Mouse (Mus musculus) mouse embryonic stem cell (cell line): ENCODE measurements around the gene Dhx15.
"Not testable (repeated sequence)": the region's sequence is repeated elsewhere in the genome, so short reads cannot be mapped to it uniquely, and the experiment has no call there.

ENCODE experiments used
- in situ Hi-C, 2 experiments: fragments of 300-500 bp; cut with MboI; formaldehyde crosslinking; loops; 1 replicate in 1 of 2; 3 replicates in 1 of 2; pipeline ENCODE4 v1.14.3; 2019 to 2020; ENCODE audit warnings: low sequenced_read_pairs in 2 of 2, low pct_unique_long_range_greater_than_20kb in 1 of 2, mixed read lengths in 1 of 2; ENCODE audit not compliant: unreplicated experiment in 1 of 2

The Dhx15 gene

DNA sequence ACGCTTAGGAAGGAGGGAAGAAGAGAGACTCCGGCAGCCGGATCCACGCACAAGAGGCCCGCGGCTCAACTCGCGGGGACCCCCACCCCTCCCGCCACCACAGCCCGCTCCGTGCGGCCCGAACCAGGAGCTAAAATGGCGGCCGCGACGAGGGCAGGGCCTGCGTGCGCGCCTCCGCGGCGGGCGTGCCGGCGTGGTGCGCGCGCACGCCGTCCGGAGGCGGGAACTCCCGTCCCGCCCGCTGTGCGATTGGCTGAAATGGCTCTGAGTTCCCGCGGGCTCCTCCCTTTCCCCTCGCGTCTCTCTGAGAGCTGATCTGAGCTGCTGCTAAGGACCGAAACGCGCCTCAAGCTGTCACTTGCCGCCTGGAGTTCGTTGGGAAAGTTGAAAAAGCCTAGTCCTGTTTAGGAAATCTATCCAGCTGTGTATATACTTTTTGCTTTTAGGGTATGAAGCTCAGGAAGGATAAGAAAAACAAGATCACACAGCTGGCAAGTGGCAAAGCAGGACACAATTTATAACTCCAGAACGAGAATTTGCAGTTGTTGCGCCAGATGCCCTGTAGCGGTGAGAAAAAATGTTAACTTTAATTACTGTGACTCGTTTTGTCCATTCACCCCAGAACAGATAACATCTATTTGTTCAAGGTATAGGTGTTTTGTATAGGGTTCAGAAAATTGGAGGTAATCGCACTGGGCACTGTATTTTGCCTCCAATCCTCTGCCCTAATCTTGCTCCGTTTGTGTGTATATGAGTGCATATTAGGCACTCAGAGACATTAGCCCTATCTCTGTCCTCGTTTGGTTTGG is at the start of gene Dhx15:
TSS of gene Dhx15 (minus strand) at position 144 of the 809 bp plus-strand sequence.
- in situ Hi-C loops = no loop called here

DNA sequence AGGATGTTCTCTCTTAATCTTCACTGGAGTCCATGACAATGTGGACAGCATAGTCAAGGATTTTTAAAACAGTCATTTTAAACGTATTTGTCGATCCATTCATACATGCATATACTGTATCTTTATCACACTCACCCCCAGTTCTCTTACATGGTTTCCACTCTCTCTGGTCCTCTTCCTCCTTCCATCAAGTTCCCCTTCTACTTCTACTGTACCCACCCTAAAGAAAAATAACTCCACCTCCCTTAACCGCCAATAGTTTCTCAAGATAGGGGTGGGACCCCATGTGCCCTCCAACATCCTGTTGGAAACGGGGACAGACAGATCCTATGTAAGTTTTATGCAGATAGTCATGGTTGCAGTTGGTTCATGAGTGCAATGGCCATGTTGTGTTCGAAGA is 48.6 kb upstream of the Dhx15 start:
- in situ Hi-C loops = no loop called here

DNA sequence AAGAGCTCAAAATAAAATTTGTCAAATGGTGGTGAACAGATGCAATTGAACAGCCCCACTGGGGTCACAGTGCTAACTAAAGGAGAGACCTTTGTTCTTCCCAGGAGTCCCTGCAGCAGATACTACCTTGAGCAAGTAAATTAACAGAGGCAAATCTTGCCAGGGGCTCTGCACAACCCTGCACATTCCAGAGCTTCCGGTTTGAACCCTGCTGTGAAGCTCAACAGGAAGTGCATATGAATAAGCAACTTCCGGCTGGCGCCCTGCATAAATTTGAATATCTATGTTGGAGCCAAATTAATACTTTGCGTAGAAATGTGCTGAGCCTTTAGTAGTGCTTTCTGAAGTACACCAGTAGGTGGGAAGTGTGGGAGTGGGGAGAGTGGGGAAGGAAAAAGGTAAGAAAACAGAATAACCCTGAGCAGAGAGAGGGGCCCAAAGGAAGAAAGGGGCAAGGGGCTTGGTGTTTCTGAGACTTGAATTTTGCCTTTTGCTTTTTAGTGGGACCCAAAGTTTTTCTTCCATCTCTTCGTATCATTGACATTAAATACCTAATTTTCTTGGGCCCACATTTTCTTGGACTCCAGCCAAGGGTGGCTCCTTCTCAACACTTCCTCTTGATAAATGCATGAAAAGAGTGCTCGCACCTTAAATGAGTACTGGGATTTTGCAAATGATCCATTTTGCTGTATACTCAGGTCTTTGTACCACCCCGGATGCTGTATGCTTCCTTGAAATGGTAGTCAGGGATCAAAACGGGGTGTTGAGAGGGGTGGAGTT is 47.8 kb upstream of the Dhx15 start:
- in situ Hi-C loops = no loop called here

DNA sequence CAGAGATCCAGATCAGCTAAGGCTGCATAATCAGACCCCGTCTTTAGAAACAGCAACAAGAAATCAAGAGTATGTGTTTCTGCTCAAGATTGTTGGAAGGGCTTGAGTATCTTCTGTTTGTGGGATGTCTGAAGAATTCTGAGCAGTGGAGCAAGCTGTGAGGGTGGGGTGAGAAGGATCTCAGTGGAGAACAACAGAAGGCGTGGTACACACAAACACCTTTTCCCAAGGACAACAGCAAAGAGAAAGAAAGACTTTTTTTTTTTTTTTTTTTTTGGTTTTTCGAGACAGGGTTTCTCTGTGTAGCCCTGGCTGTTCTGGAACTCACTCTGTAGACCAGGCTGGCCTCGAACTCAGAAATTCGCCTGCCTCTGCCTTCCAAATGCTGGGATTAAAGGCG is 46.3 kb upstream of the Dhx15 start:
- in situ Hi-C loops = not testable (repeated sequence)

DNA sequence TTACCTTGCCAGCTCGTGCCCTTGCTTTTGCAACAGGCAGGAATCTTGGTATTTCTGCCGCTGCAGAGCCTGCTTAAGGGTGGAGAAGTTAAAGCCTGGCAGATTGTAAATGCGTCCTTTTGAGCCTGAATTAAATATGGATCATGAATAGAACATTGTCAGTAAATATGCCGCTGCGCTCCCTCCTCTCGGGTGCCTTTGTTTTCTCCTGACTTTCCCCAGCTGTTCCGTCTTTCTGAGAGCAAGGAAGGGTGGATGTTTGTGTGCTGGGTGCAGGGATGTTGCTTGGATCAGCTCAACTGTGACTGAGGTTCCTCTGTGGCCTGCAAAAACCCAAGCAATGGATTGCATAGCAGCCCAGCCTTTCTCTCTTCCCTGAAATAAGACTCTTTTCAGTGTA is 44.3 kb upstream of the Dhx15 start:
- in situ Hi-C loops = no loop called here

DNA sequence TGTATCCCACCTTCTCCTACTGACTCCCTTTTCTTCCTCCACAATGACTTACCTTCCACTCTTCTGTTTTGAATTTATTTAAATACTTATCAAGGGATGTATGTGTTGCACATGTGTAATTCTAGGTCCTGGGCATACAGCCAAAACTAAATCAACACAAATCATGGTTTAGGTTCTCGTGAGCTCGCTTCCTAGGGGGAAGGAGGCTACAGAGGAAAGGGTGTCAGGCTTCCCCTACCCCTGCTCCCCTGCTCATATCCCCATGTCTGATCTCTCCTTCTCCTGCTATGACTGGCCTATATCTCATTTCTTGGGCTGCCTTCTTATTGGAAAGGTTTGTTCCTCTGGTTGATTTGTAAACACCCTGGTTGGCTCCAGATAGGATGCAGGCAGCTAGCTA is 43.6 kb upstream of the Dhx15 start:
- in situ Hi-C loops = no loop called here

DNA sequence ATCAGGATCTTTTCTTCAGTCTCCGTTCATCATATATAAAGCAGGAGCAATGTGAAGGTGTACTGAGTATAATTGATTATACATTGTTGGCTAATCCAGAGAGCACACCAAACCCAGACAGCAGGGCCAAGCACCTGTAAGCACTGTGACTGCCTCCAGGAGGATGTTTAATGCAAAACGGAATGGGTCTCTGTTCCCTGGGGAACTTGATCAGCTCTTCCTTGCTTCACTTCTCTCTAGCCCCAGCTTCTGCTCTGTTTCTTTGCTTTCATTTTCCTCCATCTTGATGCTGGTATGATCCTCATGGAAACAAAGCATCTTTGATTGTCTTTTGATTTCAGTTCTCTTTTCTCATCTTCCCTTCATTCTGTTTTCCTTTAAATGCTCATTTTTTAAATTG is 42.3 kb upstream of the Dhx15 start:
- in situ Hi-C loops = no loop called here

DNA sequence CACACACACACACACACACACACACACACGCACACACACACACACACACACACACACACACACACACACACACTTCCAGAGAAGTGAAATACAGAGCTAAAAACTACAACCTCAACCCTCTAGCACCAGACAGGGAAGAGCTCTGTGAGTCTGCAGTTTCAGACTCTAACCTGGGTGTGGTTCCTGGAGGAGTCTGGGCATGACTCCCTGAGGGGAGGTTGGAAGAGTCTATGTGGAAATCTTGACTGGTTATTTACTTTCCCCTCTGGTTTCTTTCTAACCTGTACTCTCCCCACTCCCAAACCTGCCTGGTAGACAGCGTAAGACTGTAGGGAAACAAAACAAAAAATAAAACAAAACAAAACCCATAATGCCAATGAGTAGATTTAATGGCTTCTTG is 41.9 kb upstream of the Dhx15 start:
- in situ Hi-C loops = no loop called here

DNA sequence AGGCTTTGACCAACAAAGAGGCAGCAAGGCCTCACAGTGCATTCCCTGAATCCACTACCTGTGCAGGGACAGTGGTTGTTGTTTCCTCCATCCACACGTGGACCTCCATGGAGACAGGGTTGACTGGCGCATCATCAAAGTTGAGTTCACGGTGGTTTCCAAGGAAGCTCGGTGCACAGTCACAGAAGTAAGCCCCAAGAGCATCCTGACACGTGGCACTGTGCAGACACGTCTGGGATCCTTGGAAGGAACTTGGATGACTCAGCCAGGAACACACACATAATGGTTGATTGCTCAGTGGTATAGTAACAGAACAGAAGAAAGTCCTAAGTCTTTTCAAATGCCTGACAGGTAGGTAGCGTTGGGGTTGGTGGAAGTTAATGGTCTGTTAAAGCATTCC is 40.2 kb upstream of the Dhx15 start:
- in situ Hi-C loops = no loop called here

DNA sequence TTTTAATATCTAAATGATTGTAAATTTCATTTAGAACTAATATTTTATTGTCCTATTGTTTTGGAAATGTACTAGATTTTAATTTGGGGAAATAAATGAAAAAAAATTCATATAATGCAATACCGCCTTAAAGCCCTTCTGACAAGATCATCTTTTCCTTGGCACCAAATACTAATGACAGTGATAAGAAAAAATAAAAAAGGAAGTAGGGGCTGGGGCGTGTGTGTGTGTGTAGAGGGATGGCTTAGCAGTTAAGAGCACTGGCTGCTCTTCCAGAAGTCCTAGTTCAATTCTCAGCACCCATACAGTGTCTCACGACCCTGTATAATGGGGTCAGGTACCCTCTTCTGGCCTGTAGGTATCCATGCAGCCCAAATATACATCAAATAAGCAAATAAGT is 36.4 kb upstream of the Dhx15 start:
- in situ Hi-C loops = no loop called here

DNA sequence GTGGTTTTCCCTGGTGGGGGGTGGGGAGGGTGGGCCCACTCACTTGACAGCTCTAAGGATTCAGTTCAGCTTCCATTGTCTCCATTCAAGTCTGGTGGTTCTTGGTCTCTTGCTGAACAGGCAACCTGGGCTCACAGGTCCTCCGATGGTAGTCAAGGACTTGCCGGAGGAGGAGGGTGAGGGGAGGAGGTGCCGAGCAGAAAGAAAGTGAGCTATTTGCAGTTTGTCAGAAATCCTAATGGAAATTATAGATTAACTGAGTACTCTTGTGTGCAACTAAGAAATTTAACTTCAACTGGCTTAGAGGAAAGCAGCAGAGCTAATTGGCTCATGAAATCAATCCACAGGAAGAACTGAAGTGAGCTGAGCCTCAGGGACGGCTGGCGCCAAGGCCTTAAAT is 31.3 kb upstream of the Dhx15 start:
- in situ Hi-C loops = no loop called here

DNA sequence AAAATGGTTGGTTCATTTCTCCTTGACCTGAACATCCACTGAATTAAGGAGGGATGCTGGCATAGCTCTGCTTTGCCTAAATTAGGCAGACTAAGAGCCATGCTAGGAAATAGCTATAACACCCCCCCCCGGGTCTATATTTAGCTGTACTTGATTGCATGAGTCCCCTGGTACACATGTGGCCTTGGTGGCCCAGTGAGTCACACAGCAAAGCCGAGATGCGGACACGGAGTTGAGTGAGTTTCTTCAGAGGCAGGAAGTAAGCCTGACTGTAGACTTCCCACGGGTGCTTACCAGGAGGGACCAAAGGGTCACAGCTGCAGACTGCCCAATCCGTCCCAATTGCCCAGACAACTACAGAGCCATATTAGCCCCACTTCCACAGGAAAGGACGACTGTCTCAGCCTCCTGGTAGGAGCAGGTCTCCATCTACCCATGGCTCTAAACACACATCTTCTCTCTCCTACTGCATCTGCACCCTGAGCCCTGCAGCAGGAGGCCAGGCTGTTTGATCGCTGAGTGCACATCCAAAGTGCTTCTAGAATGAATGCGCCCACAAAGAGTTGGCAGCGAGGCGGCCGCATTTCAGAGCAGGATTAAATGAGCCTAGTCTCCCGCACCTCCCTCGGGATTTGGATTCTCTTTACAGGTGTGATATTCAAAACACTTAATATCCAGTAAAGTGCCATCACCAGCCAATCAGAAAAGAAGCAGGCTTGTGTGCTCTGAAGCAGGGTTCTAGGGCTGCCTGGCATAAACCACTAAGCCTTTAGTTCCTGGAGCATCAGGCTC is 29.9 kb upstream of the Dhx15 start:
- in situ Hi-C loops = no loop called here

DNA sequence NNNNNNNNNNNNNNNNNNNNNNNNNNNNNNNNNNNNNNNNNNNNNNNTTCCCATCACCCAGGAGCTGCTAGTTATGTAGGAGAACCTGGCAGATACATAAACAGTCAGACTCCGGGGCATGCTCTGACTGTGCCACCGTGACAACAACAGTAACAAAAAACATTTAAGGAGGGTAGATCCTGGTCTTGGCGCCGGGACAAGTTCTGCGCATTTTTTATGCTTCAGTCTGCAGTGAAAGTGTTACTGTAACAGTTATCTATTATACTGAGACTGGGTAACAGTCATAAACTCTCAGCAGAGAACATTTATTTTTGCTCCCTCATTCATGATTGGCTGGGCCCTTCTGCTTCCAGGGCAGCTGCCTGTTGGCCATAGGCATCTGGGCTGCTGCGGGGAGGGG is 27.9 kb upstream of the Dhx15 start:
- in situ Hi-C loops = no loop called here

DNA sequence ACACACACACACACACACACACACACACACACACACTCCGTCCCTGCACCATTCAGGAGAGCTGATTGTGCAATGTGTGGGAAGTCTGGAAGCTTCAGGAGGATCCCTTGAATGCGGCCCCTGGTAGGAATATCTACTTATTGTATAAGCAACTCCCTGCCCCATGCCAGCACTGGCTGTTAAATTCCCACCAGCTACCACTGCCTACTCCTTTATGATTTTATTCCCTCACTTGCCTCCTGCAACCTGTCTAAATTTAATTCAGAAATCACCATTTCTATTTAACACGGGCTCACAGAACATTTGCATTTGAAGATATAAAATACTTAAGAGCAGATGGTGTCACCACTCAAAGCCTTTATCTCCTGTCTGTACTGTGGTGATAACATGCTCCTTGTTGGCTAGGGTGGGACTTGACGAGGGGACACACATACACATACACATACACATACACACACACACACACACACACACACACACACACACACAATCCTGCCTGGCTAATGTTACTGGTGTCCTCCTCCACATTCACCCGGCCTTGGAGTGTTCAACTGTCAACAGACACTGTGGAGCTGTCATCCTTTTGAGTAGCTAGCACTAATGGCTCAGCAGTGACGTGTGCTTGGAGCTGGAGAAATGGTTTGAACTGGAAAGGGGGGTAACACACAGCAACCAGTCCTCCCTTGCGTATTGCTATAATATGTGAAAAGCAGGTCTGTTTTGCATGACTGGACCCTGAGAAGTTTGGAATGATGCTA is 23.0 kb upstream of the Dhx15 start:
- in situ Hi-C loops = no loop called here

DNA sequence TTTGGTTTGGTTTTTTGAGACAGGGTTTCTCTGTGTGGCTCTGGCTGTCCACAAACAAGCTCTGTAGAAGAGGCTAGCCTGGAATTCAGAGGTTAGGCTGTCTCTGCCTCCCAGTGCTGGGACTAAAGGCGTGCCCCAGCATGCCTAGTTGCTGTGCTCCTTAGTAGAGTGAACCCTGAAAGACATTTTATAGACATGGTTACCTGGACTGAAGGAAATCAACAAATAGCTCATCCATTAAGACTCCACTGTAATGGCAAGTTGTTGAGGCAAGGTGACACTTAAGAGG is 810 bp upstream of the Dhx15 start:
- in situ Hi-C loops = no loop called here

DNA sequence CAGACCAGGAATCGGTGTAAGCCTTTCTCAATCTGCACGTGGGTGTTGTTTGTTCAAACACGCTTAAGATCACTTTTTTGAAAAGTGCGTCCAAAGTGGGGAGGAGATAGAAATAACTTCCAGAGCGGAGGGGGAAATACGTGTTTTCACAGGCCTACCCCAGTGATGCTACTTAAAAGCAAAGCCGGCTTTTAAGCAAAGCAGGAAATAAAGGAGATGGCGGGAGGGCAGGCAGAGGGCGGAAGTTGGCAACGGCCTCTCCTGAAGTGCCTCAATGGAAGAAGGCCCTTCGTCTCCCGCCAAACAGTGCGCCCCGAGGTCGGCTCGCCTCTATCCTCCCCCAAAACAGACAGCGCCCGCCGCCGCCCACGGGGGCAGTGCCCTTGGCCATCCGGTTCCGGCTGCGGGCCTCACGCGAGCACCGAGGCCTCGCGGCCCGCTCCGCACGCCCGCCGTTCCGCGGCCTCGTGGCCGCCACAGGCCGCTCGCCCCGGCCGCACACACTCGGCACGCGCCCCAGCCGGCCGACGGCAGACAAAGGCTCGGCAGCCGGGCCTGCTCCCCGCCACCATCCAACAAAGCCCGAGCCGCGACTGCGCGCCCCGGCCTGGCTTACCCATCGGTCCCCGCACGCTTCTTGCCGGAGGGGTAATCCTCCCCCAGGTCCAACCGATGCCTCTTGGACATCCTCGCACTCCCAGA is 499 bp downstream of the Dhx15 start:
- in situ Hi-C loops = no loop called here

DNA sequence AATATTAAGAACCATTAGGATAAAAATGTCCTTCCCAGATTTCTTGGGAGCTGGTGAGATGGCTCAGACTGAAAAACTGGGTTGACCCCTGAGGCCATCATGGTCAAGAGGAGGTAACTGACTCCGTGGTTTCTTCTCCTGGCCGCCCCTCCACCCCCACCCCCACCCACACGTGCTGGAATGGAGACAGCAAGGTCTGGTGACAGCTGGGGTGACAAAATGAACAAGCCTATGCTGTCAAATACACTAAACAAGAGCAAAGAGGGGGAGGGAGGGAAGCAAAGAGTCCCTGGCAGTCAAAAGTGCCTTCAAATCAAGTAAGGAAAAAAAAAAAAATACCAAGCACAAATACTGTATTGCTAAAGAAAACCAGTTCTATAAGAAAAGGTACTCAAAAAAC is 2.1 kb downstream of the Dhx15 start:
- in situ Hi-C loops = no loop called here

DNA sequence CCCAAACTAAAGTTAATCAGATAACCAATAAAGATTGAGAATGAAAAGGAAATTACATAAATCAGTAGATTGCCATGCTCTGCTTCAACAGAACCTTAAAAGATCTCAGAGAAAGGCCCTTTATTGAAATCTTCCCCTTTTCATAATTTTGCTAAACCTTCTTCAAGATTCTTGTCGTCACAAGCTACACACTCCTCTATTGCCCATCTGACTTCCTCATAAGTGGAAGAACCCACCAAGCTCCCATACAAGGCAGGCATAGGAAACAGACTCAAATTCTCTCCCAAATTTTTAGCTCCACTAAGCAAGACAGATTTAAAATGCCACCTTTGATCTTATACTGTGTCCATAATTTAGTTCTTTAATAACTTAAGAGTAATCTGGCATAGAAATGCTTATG is 13.0 kb downstream of the Dhx15 start:
- in situ Hi-C loops = no loop called here
